Mouse (Mus musculus) embryonic facial prominence, embryonic 15.5 days (tissue): ENCODE measurements around the gene Ehf. TPM values are rescaled to one million over a fixed set of nuclear protein-coding genes. Genes with fewer than 3 reads are reported as not detected.
A peak's percentile ranks its signal among the peaks of the same experiment; 100 is the strongest.

Source experiments
- ATAC-seq: fragments of 200-750 bp; cut with Nextera tagmentation; 2 replicates; pipeline ENCODE4 v1.8.0; 2017; ENCODE audit warnings: low read depth, moderate TSS enrichment; ENCODE audit not compliant: insufficient number of reproducible peaks, low FRiP score, low TSS enrichment
- H3K27ac ChIP-seq: fragments of 300-500 bp; sonication (generic); replicated peaks from 2 replicates; pipeline ENCODE4 v1.5.1; 2015; ENCODE audit warnings: mild to moderate bottlenecking, inconsistent platforms
- H3K27me3 ChIP-seq: fragments of 300-500 bp; sonication (generic); 2 replicates; pipeline ENCODE4 v1.6.1; 2015; ENCODE audit warnings: inconsistent platforms
- H3K36me3 ChIP-seq: fragments of 300-500 bp; sonication (generic); 2 replicates; pipeline ENCODE4 v1.6.1; 2015; ENCODE audit warnings: mild to moderate bottlenecking, inconsistent platforms
- H3K4me1 ChIP-seq: fragments of 300-500 bp; sonication (generic); 2 replicates; pipeline ENCODE4 v1.6.1; 2015; ENCODE audit warnings: inconsistent platforms
- H3K4me2 ChIP-seq: fragments of 300-500 bp; sonication (generic); replicated peaks from 2 replicates; pipeline ENCODE4 v1.6.1; 2015; ENCODE audit warnings: mild to moderate bottlenecking, inconsistent platforms
- H3K4me3 ChIP-seq: fragments of 300-500 bp; sonication (generic); replicated peaks from 2 replicates; pipeline ENCODE4 v1.5.1; 2015; ENCODE audit warnings: mild to moderate bottlenecking, inconsistent platforms
- H3K9ac ChIP-seq: fragments of 300-500 bp; sonication (generic); 2 replicates; pipeline ENCODE4 v1.6.1; 2015; ENCODE audit warnings: inconsistent platforms
- H3K9me3 ChIP-seq: fragments of 300-500 bp; sonication (generic); replicated peaks from 2 replicates; pipeline ENCODE4 v1.6.1; 2016; ENCODE audit warnings: inconsistent platforms
- WGBS: fragments of 180-500 bp; shearing (Covaris S2); methylation state at CpG from one replicate; pipeline ENCODE4 v1.1.7; 2015; 5-methylcytosine and 5-hydroxymethylcytosine counted together
- polyA plus RNA-seq: library from polyadenylated mRNA; unstranded; fragments of >200 nt; fragmentation: Nextera tagmentation; extraction: Ambion mirVana; gene quantifications from 2 replicates; pipeline ENCODE4 v1.2.1, GENCODE M21; 2015

Gene Ehf
- polyA plus RNA-seq, 1 experiment from 2014 or later, result 20.6 TPM

- 20% methylated on average over 3 of the region's 3 CpGs for WGBS
- Histone ChIP-seq H3K9me3 (no peaks in the 10 kb centered on the region), H3K4me1 (peaks cover 18% of the 10 kb centered on the region), H3K4me2 (no peak overlapping the region), H3K4me3 (no peak overlapping the region), H3K9ac (no peak overlapping the region), H3K36me3 (no peaks in the 10 kb centered on the region), H3K27me3 (no peaks in the 10 kb centered on the region), H3K27ac (no peak overlapping the region)
- ATAC-seq, result peak; percentile 61
Measured at GRCm38 (mm10) chr2:103294526-103294925, 8.6 kb downstream of the Ehf start.

- no peaks in the 10 kb centered on the region for H3K36me3 ChIP-seq
- H3K27me3 ChIP-seq, result no peaks in the 10 kb centered on the region
- H3K9ac ChIP-seq, result no peak overlapping the region
- H3K4me1 ChIP-seq, result peaks cover 18% of the 10 kb centered on the region
- H3K4me2 ChIP-seq, result no peak overlapping the region
- H3K9me3 ChIP-seq, result no peaks in the 10 kb centered on the region
- no peak overlapping the region for H3K4me3 ChIP-seq
- WGBS, result 57% methylated on average over 5 of the region's 5 CpGs
- no peak for ATAC-seq
- peak overlapping the region; percentile 58; the same call in 1 of the 2 replicates for H3K27ac ChIP-seq
Measured at GRCm38 (mm10) chr2:103293751-103294150, 9.3 kb downstream of the Ehf start.

GRCm38 (mm10) chr2:103293214-103293613 lies 9.9 kb downstream of the Ehf start:
- H3K27me3 ChIP-seq, result no peaks in the 10 kb centered on the region
- H3K4me1 ChIP-seq, result peaks cover 18% of the 10 kb centered on the region
- no peak for ATAC-seq
- no peaks in the 10 kb centered on the region for H3K9me3 ChIP-seq
- H3K4me2 ChIP-seq, result no peak overlapping the region
- H3K9ac ChIP-seq, result no peak overlapping the region
- H3K4me3 ChIP-seq, result no peak overlapping the region
- H3K27ac ChIP-seq, result no peak overlapping the region
- WGBS, result 23% methylated on average over 3 of the region's 3 CpGs
- no peaks in the 10 kb centered on the region for H3K36me3 ChIP-seq

GRCm38 (mm10) chr2:103290705-103291269 lies 12.3 kb downstream of the Ehf start:
- H3K27me3 ChIP-seq, result no peaks in the 10 kb centered on the region
- WGBS, result 57% methylated on average over 2 of the region's 2 CpGs
- no peak for ATAC-seq

GRCm38 (mm10) chr2:103290167-103290566 lies 12.9 kb downstream of the Ehf start:
- H3K36me3 ChIP-seq, result no peaks in the 10 kb centered on the region
- no peak overlapping the region for H3K4me2 ChIP-seq
- H3K4me3 ChIP-seq, result no peak overlapping the region
- ATAC-seq, result no peak
- no peaks in the 10 kb centered on the region for H3K9me3 ChIP-seq
- WGBS, result 94% methylated on average over 3 of the region's 3 CpGs
- no peaks in the 10 kb centered on the region for H3K27me3 ChIP-seq
- peaks cover 18% of the 10 kb centered on the region for H3K4me1 ChIP-seq
- H3K9ac ChIP-seq, result no peak overlapping the region
- no peak overlapping the region for H3K27ac ChIP-seq

More at GRCm38 (mm10) chr2:103290705-103291269, 12.3 kb downstream of the Ehf start:
- no peak overlapping the region for H3K4me3 ChIP-seq
- H3K4me2 ChIP-seq, result no peak overlapping the region
- H3K9me3 ChIP-seq, result no peaks in the 10 kb centered on the region
- H3K36me3 ChIP-seq, result no peaks in the 10 kb centered on the region
- H3K9ac ChIP-seq, result no peak overlapping the region
- no peak overlapping the region for H3K27ac ChIP-seq
- H3K4me1 ChIP-seq, result peaks cover 18% of the 10 kb centered on the region

- no peak overlapping the region for H3K9ac ChIP-seq
- no peak overlapping the region for H3K27ac ChIP-seq
- no peak overlapping the region for H3K4me3 ChIP-seq
- WGBS, result 54% methylated on average over 7 of the region's 7 CpGs
- no peaks in the 10 kb centered on the region for H3K9me3 ChIP-seq
- H3K4me1 ChIP-seq, result peaks cover 17% of the 10 kb centered on the region
- 0 out of 2 replicates have a peak, but pooled peaks have one; percentile 46 for ATAC-seq
- H3K36me3 ChIP-seq, result no peaks in the 10 kb centered on the region
- H3K4me2 ChIP-seq, result no peak overlapping the region
- no peaks in the 10 kb centered on the region for H3K27me3 ChIP-seq
Measured at GRCm38 (mm10) chr2:103289407-103289950, 13.6 kb downstream of the Ehf start.

- ATAC-seq, result no peak
- Histone ChIP-seq H3K9ac (no peak overlapping the region), H3K36me3 (no peaks in the 10 kb centered on the region), H3K9me3 (no peaks in the 10 kb centered on the region), H3K4me1 (peaks cover 8% of the 10 kb centered on the region; the same call in 1 of the 2 replicates), H3K4me2 (no peak overlapping the region), H3K27ac (no peak overlapping the region), H3K4me3 (no peak overlapping the region), H3K27me3 (no peaks in the 10 kb centered on the region)
- WGBS, result 67% methylated on average over 5 of the region's 5 CpGs
Measured at GRCm38 (mm10) chr2:103287716-103288115, 15.4 kb downstream of the Ehf start.

GRCm38 (mm10) chr2:103285561-103285960 lies 17.5 kb downstream of the Ehf start:
- H3K4me1 ChIP-seq, result peaks cover 13% of the 10 kb centered on the region; the same call in 1 of the 2 replicates
- H3K27ac ChIP-seq, result peak overlapping the region; percentile 58; the same call in 1 of the 2 replicates
- no peak overlapping the region for H3K9ac ChIP-seq
- no peaks in the 10 kb centered on the region for H3K27me3 ChIP-seq
- no peaks in the 10 kb centered on the region for H3K9me3 ChIP-seq
- ATAC-seq, result peak; percentile 61; the same call in 1 of the 2 replicates
- no peaks in the 10 kb centered on the region for H3K36me3 ChIP-seq
- WGBS, result 19% methylated on average over 2 of the region's 2 CpGs
- H3K4me3 ChIP-seq, result no peak overlapping the region
- no peak overlapping the region for H3K4me2 ChIP-seq

GRCm38 (mm10) chr2:103283730-103284129 lies 19.3 kb downstream of the Ehf start:
- Histone ChIP-seq H3K4me3 (no peak overlapping the region), H3K36me3 (no peaks in the 10 kb centered on the region), H3K9me3 (no peaks in the 10 kb centered on the region), H3K4me1 (peaks cover 8% of the 10 kb centered on the region; the same call in 1 of the 2 replicates), H3K27ac (no peak overlapping the region), H3K9ac (no peak overlapping the region), H3K27me3 (no peaks in the 10 kb centered on the region), H3K4me2 (no peak overlapping the region)
- WGBS, result 44% methylated on average over 8 of the region's 8 CpGs
- ATAC-seq, result no peak

- H3K4me3 ChIP-seq, result no peak overlapping the region
- no peak overlapping the region for H3K4me2 ChIP-seq
- WGBS, result 40% methylated on average over 8 of the region's 8 CpGs
- no peaks in the 10 kb centered on the region for H3K27me3 ChIP-seq
- no peaks in the 10 kb centered on the region for H3K9me3 ChIP-seq
- no peaks in the 10 kb centered on the region for H3K36me3 ChIP-seq
- peaks cover 8% of the 10 kb centered on the region; the same call in 1 of the 2 replicates for H3K4me1 ChIP-seq
- no peak overlapping the region for H3K9ac ChIP-seq
- ATAC-seq, result no peak
- H3K27ac ChIP-seq, result no peak overlapping the region
Measured at GRCm38 (mm10) chr2:103282184-103282750, 20.8 kb downstream of the Ehf start.

GRCm38 (mm10) chr2:103279927-103280326 lies 23.2 kb downstream of the Ehf start:
- H3K27me3 ChIP-seq, result no peaks in the 10 kb centered on the region
- no peak for ATAC-seq
- no peak overlapping the region for H3K4me3 ChIP-seq
- 95% methylated on average over 1 of the region's 1 CpGs for WGBS
- no peak overlapping the region for H3K4me2 ChIP-seq
- H3K9me3 ChIP-seq, result no peaks in the 10 kb centered on the region
- peaks cover 8% of the 10 kb centered on the region; the same call in 1 of the 2 replicates for H3K4me1 ChIP-seq
- H3K36me3 ChIP-seq, result no peaks in the 10 kb centered on the region
- H3K9ac ChIP-seq, result no peak overlapping the region
- no peak overlapping the region for H3K27ac ChIP-seq
